Mouse (Mus musculus) megakaryocyte, embryonic 14.5 days (primary cell): ENCODE measurements at regions not wholly inside any gene's neighbourhood (a gene's known extent, or its start where the extent isn't known, plus 50 kb on each side); places are given as distances from the start of the nearest gene placed in this dataset.

ENCODE experiments used
- H3K27me3 ChIP-seq: replicated peaks from 2 replicates; pipeline ENCODE3; 2012; ENCODE audit warnings: inconsistent platforms
- H3K36me3 ChIP-seq: replicated peaks from 2 replicates; pipeline ENCODE3; 2012; ENCODE audit warnings: low read length, inconsistent platforms, mixed read lengths
- H3K4me1 ChIP-seq: 2 replicates; pipeline ENCODE4 v1.6.1; 2012; ENCODE audit warnings: inconsistent platforms
- H3K4me3 ChIP-seq: replicated peaks from 2 replicates; pipeline ENCODE3; 2012; ENCODE audit warnings: moderate library complexity, mild to moderate bottlenecking, inconsistent platforms
- H3K9me3 ChIP-seq: 2 replicates; pipeline ENCODE4 v1.6.1; 2012; ENCODE audit warnings: inconsistent platforms
- FLI1 ChIP-seq: IDR thresholded peaks from 2 replicates; pipeline ENCODE4 v1.6.1; 2012; ENCODE audit warnings: low read length, inconsistent platforms, mixed read lengths
- GATA1 ChIP-seq: IDR thresholded peaks from 3 replicates; pipeline ENCODE4 v1.6.1; 2012; ENCODE audit warnings: mixed read lengths, low read length, inconsistent platforms, borderline replicate concordance

GRCm38 (mm10) chr8:30444274-30444673 lies 2984.2 kb upstream of the 5930422O12Rik start:
- Histone ChIP-seq H3K4me1 (no peaks in the 10 kb centered on the region), H3K36me3 (no peaks in the 10 kb centered on the region), H3K4me3 (no peak overlapping the region), H3K27me3 (no peaks in the 10 kb centered on the region), H3K9me3 (no peaks in the 10 kb centered on the region)
- TF ChIP-seq GATA1, result no peak
- no peak for TF ChIP-seq FLI1

- TF ChIP-seq GATA1 (no peak), FLI1 (no peak)
These were observed 2970.4 kb upstream of the 5930422O12Rik start for GRCm38 (mm10) chr8:30458136-30458535.

DNA sequence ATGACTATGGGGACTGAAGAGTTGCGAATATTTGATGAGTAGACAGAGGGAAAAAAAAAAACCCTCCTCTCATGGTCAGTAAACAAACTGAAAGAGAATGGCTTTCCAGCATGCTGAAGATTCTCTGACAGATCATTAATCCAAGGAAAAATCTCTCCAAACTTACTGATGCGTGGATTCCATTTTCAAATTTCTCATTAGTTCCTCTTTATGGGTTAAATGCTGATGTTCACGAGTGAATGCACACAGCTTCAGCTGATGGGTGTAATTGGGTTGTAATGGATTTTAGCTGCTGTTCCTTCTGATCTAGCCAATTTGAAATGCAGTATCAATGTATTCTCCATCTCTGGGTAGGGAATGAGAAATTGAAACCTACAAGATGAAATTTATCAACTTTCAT lies 2945.6 kb upstream of the 5930422O12Rik start:
- Histone ChIP-seq H3K4me3 (no peak overlapping the region), H3K4me1 (no peaks in the 10 kb centered on the region), H3K9me3 (no peaks in the 10 kb centered on the region), H3K36me3 (no peaks in the 10 kb centered on the region), H3K27me3 (no peaks in the 10 kb centered on the region)
- no peak for TF ChIP-seq GATA1
- TF ChIP-seq FLI1, result no peak

More at GRCm38 (mm10) chr8:30458136-30458535, 2970.4 kb upstream of the 5930422O12Rik start:
- Histone ChIP-seq H3K4me1 (no peaks in the 10 kb centered on the region), H3K27me3 (no peaks in the 10 kb centered on the region), H3K9me3 (0 out of 2 replicates have a peak, but pooled peaks cover 2% of the 10 kb centered on the region), H3K36me3 (no peaks in the 10 kb centered on the region), H3K4me3 (no peak overlapping the region)

DNA sequence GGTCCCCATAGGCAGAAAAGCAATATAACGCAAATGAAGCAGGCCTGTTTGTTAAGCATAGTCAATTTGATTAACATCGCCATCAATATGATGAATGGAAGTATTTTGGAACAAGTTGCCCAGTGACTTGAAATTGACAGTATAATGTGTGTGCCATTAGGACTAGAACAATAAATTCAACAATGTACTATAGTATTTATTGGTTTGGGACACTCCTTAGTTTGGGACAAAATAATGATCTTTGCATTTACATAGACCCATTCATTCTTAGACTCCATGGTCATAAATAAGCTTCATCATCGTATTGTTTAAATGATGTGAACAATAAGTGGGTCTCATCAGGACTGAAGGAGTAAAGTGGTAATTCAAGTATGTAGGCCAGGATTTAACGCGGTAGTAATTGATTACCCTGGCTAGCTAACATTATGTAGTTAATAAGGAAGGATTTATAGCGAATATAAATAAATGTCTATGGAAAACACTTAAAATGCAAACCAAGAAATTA lies 2933.6 kb upstream of the 5930422O12Rik start:
- TF ChIP-seq FLI1 (no peak), GATA1 (no peak)
- no peaks in the 10 kb centered on the region for H3K4me1 ChIP-seq
- H3K36me3 ChIP-seq, result no peaks in the 10 kb centered on the region
- no peaks in the 10 kb centered on the region; the same call in 1 of the 2 replicates for H3K9me3 ChIP-seq
- H3K27me3 ChIP-seq, result no peaks in the 10 kb centered on the region
- H3K4me3 ChIP-seq, result no peak overlapping the region

DNA sequence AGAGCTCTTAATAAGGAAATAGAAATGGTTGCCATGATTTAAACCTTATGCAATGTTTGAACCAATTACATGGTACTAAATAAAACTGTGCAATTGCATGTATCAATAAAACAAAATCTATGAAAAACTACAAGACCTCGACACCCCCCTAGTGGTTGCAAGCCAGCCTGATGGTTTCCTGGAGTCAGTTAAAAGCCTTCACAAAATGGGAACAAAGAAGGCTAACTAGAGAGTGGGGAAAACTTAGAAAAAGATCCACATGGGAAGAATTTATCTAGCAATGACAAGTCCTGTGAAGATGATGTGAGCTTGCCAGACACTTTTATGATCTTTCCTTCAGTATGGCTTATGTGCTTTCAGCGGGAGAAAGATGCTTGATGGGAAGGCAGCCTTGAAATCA lies 2926.3 kb upstream of the 5930422O12Rik start:
- no peak for TF ChIP-seq GATA1
- no peak for TF ChIP-seq FLI1
- H3K9me3 ChIP-seq, result no peaks in the 10 kb centered on the region; the same call in 1 of the 2 replicates
- no peaks in the 10 kb centered on the region for H3K4me1 ChIP-seq

GRCm38 (mm10) chr8:30511358-30511757 lies 2917.2 kb upstream of the 5930422O12Rik start:
- peaks cover 4% of the 10 kb centered on the region; the same call in 1 of the 2 replicates for H3K9me3 ChIP-seq
- no peaks in the 10 kb centered on the region for H3K27me3 ChIP-seq
- H3K4me3 ChIP-seq, result no peak overlapping the region
- H3K36me3 ChIP-seq, result no peaks in the 10 kb centered on the region
- H3K4me1 ChIP-seq, result no peaks in the 10 kb centered on the region
- no peak for TF ChIP-seq GATA1
- no peak for TF ChIP-seq FLI1

More for the DNA sequence above, 2926.3 kb upstream of the 5930422O12Rik start:
- H3K36me3 ChIP-seq, result no peaks in the 10 kb centered on the region
- no peak overlapping the region for H3K4me3 ChIP-seq
- no peaks in the 10 kb centered on the region for H3K27me3 ChIP-seq

- H3K9me3 ChIP-seq, result no peaks in the 10 kb centered on the region
- no peaks in the 10 kb centered on the region for H3K27me3 ChIP-seq
- no peak overlapping the region for H3K4me3 ChIP-seq
- H3K36me3 ChIP-seq, result no peaks in the 10 kb centered on the region
- TF ChIP-seq GATA1 (no peak), FLI1 (no peak)
- H3K4me1 ChIP-seq, result no peaks in the 10 kb centered on the region
These were observed 2905.6 kb upstream of the 5930422O12Rik start for GRCm38 (mm10) chr8:30522806-30523462.

DNA sequence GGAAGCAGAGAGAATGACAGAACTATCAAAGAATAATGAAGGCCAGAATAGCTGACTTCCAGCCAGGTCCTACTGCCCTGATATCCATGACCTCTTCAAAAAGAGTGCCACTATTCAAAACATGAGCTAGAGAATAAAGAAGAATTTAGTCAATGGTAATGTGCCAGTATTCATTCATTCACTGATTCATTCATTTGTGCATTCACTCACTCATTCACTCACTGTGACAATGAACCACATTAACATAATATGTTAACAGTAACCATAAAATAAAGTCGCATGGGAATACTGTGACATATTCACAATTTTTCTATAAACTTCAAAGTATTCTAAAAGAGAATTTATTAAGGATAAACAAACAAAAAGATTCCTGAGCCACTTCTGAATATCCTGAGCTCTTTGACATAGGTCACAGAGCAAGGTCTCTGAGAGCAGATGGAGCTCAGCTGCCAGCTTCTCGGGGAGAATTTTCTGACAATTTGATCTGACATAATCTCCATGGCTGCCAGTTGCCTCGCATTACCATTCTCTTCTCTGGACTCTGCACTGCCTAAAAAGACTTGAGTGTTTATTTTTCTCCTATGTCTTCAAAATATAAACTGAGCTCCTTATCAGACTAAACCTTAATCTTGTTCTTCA lies 2895.5 kb upstream of the 5930422O12Rik start:
- no peak overlapping the region for H3K4me3 ChIP-seq

DNA sequence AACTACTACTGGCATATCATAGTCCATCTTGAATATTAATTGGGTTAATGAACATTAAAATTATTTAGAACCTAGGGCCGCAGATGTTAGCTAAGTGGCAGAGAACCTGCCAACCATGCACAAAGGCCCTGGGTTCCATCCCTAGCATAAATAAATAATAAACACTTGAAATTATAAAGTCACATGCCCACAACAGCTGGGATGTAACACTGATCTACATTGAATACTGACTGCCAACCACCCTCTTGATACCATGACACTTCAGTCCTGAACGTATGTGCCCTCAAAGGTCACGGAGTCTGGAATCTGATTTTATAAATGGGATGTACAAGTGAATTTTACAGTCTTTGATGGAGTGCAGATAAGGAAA lies 2895.0 kb upstream of the 5930422O12Rik start:
- Histone ChIP-seq H3K27me3 (no peaks in the 10 kb centered on the region), H3K4me1 (no peaks in the 10 kb centered on the region), H3K9me3 (no peaks in the 10 kb centered on the region), H3K4me3 (no peak overlapping the region), H3K36me3 (no peaks in the 10 kb centered on the region)
- no peak for TF ChIP-seq FLI1
- no peak for TF ChIP-seq GATA1

More for the DNA sequence above, 2895.5 kb upstream of the 5930422O12Rik start:
- H3K36me3 ChIP-seq, result no peaks in the 10 kb centered on the region
- no peaks in the 10 kb centered on the region for H3K4me1 ChIP-seq
- TF ChIP-seq FLI1, result no peak
- no peaks in the 10 kb centered on the region for H3K9me3 ChIP-seq
- H3K27me3 ChIP-seq, result no peaks in the 10 kb centered on the region

GRCm38 (mm10) chr8:30535450-30535849 lies 2893.1 kb upstream of the 5930422O12Rik start:
- H3K9me3 ChIP-seq, result no peaks in the 10 kb centered on the region
- TF ChIP-seq GATA1 (no peak), FLI1 (no peak)
- H3K36me3 ChIP-seq, result no peaks in the 10 kb centered on the region
- no peaks in the 10 kb centered on the region for H3K27me3 ChIP-seq
- no peak overlapping the region for H3K4me3 ChIP-seq
- no peaks in the 10 kb centered on the region for H3K4me1 ChIP-seq
